Mouse (Mus musculus): ENCODE data around the gene Tubg2. TPM values are rescaled to one million over a fixed set of nuclear protein-coding genes. Genes with fewer than 3 reads are reported as not detected.

The Tubg2 gene
- polyA plus RNA-seq, 1 experiment from 2014 or later = 2.3 TPM

DNA sequence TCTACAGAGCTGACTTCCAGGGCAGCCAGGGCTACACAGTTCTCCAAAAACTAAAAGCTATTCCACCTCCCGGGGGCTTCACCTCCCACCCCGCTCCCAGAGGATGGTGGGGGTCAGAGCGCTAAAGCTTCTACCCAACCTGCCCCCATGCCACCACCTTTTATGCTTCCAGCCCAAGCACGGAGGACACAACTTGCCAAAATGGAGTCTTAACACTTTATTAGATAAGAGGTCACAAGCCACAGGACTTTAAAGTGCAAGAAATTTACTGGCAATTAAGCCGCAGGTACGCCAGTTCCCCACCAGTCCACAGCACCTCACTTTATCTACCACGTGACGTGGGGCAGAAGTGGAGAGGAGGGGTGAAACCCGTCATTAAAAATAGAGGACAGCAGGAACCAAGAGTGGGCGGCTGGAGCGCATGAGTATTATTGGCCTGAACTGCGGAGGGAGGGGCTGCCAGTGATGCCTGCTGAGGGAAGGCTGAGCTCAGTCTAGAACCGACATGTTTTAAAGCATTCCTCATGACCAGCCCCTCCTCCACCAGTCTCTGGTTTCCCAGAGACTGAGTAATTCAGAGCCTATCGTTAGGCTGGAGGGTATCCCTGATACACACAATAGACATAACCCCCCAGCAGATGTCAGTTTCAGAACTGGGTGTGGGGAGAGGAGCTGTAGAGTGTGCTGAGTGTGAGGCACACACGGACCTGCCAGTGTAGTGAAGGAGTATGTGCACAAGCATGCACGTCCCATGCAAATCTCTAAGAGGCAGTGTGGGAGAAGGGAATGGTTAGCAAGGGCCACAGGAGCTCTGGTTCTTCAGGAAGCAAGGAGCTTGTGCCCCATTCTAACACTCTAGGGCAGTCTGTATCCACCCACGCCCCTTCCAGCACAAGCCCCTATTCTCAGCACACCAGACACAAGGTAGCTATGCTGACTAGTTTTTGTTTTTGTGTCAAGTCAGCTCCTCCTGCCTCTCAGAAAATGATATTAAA lies 35.5 kb downstream of the Tubg2 start:
- WGBS = 58% methylated on average over 17 of the region's 17 CpGs
- Histone ChIP-seq H3K27ac (peak overlapping the region; percentile 80), H3K36me3 (replicated peaks) (0 out of 2 replicates have a peak, but pooled peaks cover 6% of the 10 kb centered on the region), H3K27me3 (ENCODE audit: poor library complexity, severe bottlenecking) (no peaks in the 10 kb centered on the region), H3K9me3 (no peaks in the 10 kb centered on the region), H3K4me3 (no peak overlapping the region), H3K4me1 (peaks cover 36% of the 10 kb centered on the region)
- DNase-seq (ENCODE audit: extremely low spot score, low spot score) = no peak

DNA sequence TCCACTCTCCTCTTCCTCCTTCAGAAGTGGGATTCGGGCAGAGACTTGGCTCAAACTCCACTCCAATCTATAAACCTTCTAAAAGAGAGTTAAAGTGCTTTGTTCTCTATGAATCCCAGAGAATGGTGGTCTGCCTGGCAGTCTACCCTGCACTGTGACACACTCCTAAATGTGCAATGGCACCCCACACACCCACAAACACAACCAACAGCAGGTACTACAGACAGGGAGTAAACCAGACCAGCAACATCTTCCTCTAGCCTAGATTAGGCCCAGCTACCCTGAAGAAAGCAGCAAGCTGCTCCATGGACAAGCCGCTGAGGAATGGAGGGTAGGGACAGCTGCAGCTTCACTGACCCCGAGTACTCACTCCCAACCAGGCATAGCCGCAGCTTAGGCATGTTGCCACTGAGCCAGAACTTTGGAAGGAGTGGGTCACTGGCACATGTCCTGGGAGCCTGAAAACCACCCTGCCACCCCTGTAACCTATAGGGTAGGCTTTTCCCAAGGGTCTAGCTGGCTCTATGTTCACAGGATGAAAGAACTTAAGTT lies 36.3 kb downstream of the Tubg2 start:
- 92% methylated on average over 4 of the region's 4 CpGs for WGBS
- Histone ChIP-seq H3K27me3 (ENCODE audit: poor library complexity, severe bottlenecking) (no peaks in the 10 kb centered on the region), H3K36me3 (replicated peaks) (peaks cover 11% of the 10 kb centered on the region), H3K27ac (0 out of 2 replicates have a peak overlapping the region, but pooled peaks have one; percentile 80), H3K4me3 (no peak overlapping the region), H3K4me1 (peaks cover 36% of the 10 kb centered on the region), H3K9me3 (no peaks in the 10 kb centered on the region)
- DNase-seq (ENCODE audit: extremely low spot score, low spot score) = no peak

DNA sequence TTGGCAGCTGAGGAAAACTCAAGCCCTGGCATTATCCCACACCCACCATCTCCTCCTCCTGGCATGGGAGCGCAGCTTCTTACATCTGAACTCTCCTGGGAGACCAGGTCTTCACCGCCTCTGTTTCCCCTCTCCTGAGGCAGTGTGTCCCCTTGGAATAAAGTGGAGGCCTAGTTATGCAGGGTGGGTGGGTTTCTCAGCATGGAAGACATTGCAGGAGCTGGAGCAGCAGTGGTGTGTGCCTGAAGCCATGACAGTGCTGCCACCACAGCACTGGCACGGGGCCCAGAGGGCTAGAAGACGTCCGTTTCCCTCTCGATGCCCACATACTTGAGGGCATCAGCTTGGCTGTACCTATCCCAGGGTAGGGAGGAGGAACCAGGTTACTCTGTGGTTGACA lies 36.9 kb downstream of the Tubg2 start:
- no peaks in the 10 kb centered on the region for H3K27me3 ChIP-seq (ENCODE audit: poor library complexity, severe bottlenecking)
- no peak overlapping the region for H3K4me3 ChIP-seq
- 0 out of 2 replicates have a peak overlapping the region, but pooled peaks have one; percentile 80 for H3K27ac ChIP-seq
- no peak for DNase-seq (ENCODE audit: extremely low spot score, low spot score)
- H3K4me1 ChIP-seq = peaks cover 36% of the 10 kb centered on the region
- H3K36me3 ChIP-seq (replicated peaks) = peaks cover 12% of the 10 kb centered on the region
- no peaks in the 10 kb centered on the region for H3K9me3 ChIP-seq
- whole genome bisulfite sequencing = 94% methylated on average over 6 of the region's 6 CpGs

DNA sequence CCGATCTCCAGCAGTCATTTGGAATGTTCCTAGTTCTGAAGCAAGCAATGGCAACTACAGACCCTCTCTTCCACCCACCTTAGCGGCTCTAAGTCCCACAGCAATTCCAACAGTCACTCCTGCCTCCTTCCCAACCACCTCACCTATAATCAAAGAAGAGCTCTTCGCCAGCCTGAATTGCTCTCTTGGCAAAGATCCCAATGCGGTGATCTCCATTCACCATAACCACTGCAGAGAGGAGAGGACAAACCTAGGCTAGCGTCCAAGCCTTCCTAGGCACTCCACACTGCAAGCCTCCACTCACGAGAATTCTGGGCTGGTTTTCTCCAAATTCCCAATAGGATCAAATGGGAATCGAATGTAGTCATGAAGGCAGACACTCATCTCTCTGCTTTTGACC lies 37.4 kb downstream of the Tubg2 start:
- no peaks in the 10 kb centered on the region for H3K9me3 ChIP-seq
- H3K4me1 ChIP-seq = peaks cover 35% of the 10 kb centered on the region
- H3K36me3 ChIP-seq (replicated peaks) = peaks cover 12% of the 10 kb centered on the region
- H3K27ac ChIP-seq = no peak overlapping the region
- DNase-seq (ENCODE audit: extremely low spot score, low spot score) = no peak
- H3K27me3 ChIP-seq (ENCODE audit: poor library complexity, severe bottlenecking) = no peaks in the 10 kb centered on the region
- WGBS = 88% methylated on average over 7 of the region's 7 CpGs
- no peak overlapping the region for H3K4me3 ChIP-seq

DNA sequence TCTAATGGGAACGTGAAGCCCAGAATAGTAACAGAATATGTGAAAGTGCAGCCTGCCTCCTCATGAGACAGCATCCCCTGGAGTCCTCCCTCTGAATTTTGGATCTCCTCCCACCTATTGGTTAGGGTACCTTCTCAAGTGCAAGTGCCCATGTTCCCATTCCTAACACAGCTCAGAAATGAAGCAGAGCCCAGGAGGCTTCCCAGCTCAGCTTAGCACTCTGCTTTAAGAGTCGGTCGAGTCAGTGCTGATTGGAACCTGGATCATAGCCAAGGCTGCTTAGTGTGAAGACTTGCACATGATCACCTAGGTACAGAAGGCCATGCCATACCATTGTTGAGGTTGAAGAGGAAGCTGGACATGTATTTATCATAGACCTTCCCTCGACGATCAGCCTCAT lies 38.4 kb downstream of the Tubg2 start:
- Histone ChIP-seq H3K4me1 (peaks cover 26% of the 10 kb centered on the region), H3K9me3 (no peaks in the 10 kb centered on the region), H3K27ac (no peak overlapping the region), H3K27me3 (ENCODE audit: poor library complexity, severe bottlenecking) (no peaks in the 10 kb centered on the region), H3K36me3 (replicated peaks) (peaks cover 22% of the 10 kb centered on the region), H3K4me3 (no peak overlapping the region)
- DNase-seq (ENCODE audit: extremely low spot score, low spot score) = no peak
- WGBS = 91% methylated on average over 5 of the region's 5 CpGs

DNA sequence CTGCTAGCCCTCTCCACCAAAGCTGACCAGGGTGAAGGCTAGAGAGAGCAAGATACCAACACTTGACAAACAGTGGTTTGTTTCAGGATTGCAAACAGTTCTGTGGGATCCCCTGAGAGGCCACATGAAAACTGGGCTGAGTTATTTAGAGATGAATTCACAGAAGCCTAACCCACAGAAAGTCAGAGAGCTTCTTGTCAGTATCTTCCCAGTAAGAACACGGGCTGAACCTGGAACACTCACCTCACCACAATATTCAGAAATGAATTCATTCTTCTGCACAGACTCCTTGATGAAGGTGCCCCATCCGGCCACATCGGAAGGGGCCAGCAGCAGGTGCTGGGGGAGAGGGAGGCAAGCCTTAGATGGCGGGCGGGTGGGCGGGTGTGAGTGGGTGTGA lies 38.9 kb downstream of the Tubg2 start:
- no peak for DNase-seq (ENCODE audit: extremely low spot score, low spot score)
- Histone ChIP-seq H3K4me1 (peaks cover 21% of the 10 kb centered on the region), H3K36me3 (replicated peaks) (peaks cover 26% of the 10 kb centered on the region), H3K9me3 (no peaks in the 10 kb centered on the region), H3K27ac (no peak overlapping the region), H3K4me3 (no peak overlapping the region), H3K27me3 (ENCODE audit: poor library complexity, severe bottlenecking) (no peaks in the 10 kb centered on the region)
- 91% methylated on average over 6 of the region's 6 CpGs for WGBS

DNA sequence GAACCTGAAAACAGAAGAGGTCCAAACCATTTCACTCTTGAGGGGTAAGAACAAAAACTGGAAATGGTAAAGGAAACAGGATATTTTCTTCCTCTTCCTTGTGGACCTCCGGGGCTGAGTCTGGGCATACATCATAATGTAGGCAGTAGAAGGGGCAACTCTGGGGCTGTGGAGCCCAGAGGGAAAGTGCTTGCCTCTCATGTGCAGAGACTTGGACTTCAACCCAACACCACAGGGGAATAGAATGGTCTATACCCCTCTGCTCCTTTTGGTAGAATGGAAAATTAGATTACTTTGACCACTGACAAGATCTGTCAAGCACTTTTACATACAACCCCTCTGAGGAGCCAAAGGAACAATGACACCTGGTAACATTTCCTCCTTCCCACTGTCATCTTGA lies 39.4 kb downstream of the Tubg2 start:
- Histone ChIP-seq H3K27me3 (ENCODE audit: poor library complexity, severe bottlenecking) (no peaks in the 10 kb centered on the region), H3K4me1 (peaks cover 17% of the 10 kb centered on the region), H3K36me3 (replicated peaks) (peaks cover 30% of the 10 kb centered on the region), H3K27ac (no peak overlapping the region), H3K4me3 (no peak overlapping the region), H3K9me3 (no peaks in the 10 kb centered on the region)
- no peak for DNase-seq (ENCODE audit: extremely low spot score, low spot score)
- WGBS = 86% methylated on average over 1 of the region's 1 CpGs

DNA sequence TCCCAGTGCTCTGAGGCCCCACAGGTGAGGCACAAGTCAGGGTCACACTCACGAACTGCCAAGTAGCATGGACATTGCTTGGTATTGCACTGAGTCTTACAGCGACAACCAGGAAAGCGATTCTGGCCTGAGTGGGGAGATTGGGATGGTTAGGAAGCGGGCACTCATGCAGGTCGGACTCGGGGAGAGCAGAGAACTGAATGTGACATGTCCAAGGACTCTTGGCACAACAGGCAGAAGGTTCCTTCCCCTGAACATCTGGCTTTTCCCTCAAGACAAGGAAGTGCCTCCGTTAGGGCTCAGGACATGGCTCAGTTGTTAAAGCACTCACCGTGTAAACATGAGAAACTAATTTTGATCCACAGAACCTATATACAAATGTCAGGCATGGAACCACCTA lies 39.9 kb downstream of the Tubg2 start:
- DNase-seq (ENCODE audit: extremely low spot score, low spot score) = no peak
- WGBS = 89% methylated on average over 8 of the region's 8 CpGs
- H3K36me3 ChIP-seq (replicated peaks) = peaks cover 31% of the 10 kb centered on the region

DNA sequence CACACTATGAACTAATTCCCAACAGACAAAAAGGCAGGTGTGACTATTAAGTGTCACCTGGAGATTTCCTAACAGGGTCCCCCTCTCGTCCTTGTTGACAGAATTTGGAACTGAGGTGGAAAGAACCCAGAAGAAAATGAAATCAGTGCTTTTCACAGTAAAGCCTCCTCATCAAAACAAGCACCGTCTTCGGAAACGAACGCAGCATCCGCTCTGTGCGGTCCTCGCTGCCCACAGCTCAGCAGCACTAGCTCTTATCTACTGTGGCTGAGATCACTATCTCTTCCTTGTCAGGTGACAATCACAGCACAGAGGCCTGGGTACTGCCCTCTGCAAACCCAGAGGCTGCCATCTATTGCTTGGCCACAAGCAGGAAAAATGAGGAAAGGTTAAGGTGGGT lies 40.5 kb downstream of the Tubg2 start:
- Histone ChIP-seq H3K4me3 (no peak overlapping the region), H3K27ac (no peak overlapping the region), H3K36me3 (replicated peaks) (peaks cover 31% of the 10 kb centered on the region), H3K9me3 (no peaks in the 10 kb centered on the region), H3K27me3 (ENCODE audit: poor library complexity, severe bottlenecking) (no peaks in the 10 kb centered on the region), H3K4me1 (peaks cover 10% of the 10 kb centered on the region)
- whole genome bisulfite sequencing = 94% methylated on average over 8 of the region's 8 CpGs
- DNase-seq (ENCODE audit: extremely low spot score, low spot score) = no peak

More for the DNA sequence above, 39.9 kb downstream of the Tubg2 start:
- no peak overlapping the region for H3K27ac ChIP-seq
- peaks cover 12% of the 10 kb centered on the region for H3K4me1 ChIP-seq
- H3K9me3 ChIP-seq = no peaks in the 10 kb centered on the region
- H3K4me3 ChIP-seq = no peak overlapping the region
- H3K27me3 ChIP-seq (ENCODE audit: poor library complexity, severe bottlenecking) = no peaks in the 10 kb centered on the region

DNA sequence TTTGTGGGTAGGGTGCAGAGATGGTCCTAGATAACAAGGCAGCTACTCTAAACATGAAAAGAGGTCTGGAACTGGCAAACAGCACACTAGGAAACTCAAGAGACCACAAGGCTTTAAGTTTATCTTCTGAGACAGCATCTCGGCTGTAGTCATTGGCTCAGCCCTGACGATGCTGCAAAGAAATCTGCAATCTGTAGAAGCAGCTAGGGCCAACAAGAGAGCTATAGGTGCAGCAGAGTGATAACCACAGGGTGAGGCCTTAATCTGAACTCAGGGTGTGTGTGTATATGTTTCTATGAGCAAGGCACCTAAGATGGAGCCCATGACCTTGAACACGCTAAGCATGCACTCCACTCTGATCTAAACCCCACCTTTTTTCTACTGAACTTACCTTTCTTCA lies 43.8 kb downstream of the Tubg2 start:
- no peaks in the 10 kb centered on the region for H3K9me3 ChIP-seq
- H3K27me3 ChIP-seq (ENCODE audit: poor library complexity, severe bottlenecking) = no peaks in the 10 kb centered on the region
- no peak overlapping the region for H3K27ac ChIP-seq
- H3K36me3 ChIP-seq (replicated peaks) = peaks cover 29% of the 10 kb centered on the region
- H3K4me1 ChIP-seq = peaks cover 4% of the 10 kb centered on the region; the same call in 1 of the 2 replicates
- no peak overlapping the region for H3K4me3 ChIP-seq
- DNase-seq (ENCODE audit: extremely low spot score, low spot score) = no peak
- 93% methylated on average over 3 of the region's 3 CpGs for WGBS

DNA sequence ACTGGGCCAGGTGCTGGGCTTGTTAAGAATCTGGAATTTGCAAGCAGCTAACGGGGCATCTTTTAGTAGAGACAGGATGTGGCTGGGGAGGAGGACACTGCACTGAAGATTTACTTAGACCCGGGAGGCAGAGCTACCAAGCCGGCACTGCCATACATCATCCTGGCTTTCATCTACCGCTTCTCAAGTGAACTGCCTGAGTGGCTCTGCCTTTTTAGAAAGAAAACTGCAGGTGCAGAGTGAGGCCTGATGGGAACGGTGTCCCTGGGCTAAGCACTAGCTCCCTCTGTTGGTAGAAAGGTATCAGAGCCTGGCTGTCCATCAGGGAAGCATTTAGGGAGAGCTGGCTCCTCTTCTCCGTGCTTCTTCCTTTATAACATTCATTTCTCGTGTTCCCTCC lies 45.3 kb downstream of the Tubg2 start:
- 27% methylated on average over 7 of the region's 7 CpGs for WGBS
- Histone ChIP-seq H3K27ac (0 out of 2 replicates have a peak overlapping the region, but pooled peaks have one; percentile 44), H3K27me3 (ENCODE audit: poor library complexity, severe bottlenecking) (no peaks in the 10 kb centered on the region), H3K36me3 (replicated peaks) (peaks cover 29% of the 10 kb centered on the region), H3K4me3 (peak overlapping the region; percentile 8; the same call in 1 of the 2 replicates), H3K9me3 (no peaks in the 10 kb centered on the region), H3K4me1 (peaks cover 4% of the 10 kb centered on the region; the same call in 1 of the 2 replicates)
- no peak for DNase-seq (ENCODE audit: extremely low spot score, low spot score)

All from forebrain, embryonic 10.5 days (tissue).